Mouse (Mus musculus) cortical plate, adult 2 months (tissue): ENCODE measurements around the gene Ccdc155.

Experiments used
- CTCF ChIP-seq: fragments of 200-500 bp; IDR thresholded peaks from 2 replicates; pipeline ENCODE4 v1.5.1; 2011; ENCODE audit warnings: mild to moderate bottlenecking, control low read depth, low read length; ENCODE audit not compliant: insufficient read depth; ENCODE audit errors: extremely low read depth
- POLR2A ChIP-seq: fragments of 200-500 bp; IDR thresholded peaks from 2 replicates; pipeline ENCODE4 v1.6.1; 2011; ENCODE audit warnings: mild to moderate bottlenecking, low read length, control low read depth; ENCODE audit not compliant: insufficient read depth; ENCODE audit errors: extremely low read depth

DNA sequence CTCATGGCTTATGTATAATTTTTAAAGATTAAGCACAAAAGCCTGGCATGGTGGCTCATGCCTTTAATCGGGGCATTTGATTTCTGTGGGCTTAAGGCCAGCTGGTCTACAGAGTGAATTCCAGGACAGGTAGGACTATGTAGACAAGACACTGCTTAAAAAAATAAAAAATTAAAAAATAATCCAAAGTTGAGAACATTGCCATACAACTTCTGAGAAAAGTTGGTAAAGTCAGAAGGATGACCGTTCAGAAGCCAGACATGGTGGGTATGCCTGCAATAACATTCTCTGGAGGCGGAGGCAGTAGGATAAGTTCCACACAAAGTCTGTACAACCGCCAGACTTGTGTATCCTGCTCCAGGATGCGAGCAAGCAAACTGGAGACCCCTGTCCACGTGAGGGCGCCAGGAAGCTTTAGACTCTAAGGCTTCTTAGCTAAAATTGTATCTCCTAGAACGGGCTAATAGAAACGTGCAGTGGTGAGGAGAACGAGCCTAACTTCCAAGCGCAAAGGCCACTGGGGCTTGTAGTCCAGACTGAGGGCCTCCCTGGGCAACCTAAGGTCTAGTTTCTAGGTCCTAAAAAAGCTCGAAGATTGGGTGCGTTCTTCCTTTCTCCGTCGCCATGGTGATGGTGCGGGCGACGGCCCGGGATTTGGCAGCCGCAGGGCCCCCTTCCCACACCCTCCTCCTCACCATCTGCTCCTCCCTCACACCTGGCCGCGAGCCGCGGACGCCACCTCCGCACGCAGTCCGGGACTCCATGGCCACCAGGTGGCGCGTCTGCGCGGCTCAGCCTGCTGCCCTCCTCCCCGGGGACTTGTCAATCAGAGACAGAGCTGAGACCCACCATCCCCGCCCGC is 42.8 kb downstream of the Ccdc155 start:
- peak; percentile 67 for TF ChIP-seq CTCF
- TF ChIP-seq POLR2A = peak; percentile 33; the same call in 1 of the 2 replicates
